Mouse (Mus musculus) lung, postnatal 0 days (tissue): ENCODE measurements around the gene Prkca.

Experiments used
- CTCF ChIP-seq: IDR thresholded peaks from 2 replicates; pipeline ENCODE4 v1.5.1; 2016; ENCODE audit warnings: antibody characterized with exemption, mild to moderate bottlenecking
- EP300 ChIP-seq: IDR thresholded peaks from 2 replicates; pipeline ENCODE4 v1.6.1; 2016; ENCODE audit warnings: antibody characterized with exemption, mild to moderate bottlenecking, control low read depth

DNA sequence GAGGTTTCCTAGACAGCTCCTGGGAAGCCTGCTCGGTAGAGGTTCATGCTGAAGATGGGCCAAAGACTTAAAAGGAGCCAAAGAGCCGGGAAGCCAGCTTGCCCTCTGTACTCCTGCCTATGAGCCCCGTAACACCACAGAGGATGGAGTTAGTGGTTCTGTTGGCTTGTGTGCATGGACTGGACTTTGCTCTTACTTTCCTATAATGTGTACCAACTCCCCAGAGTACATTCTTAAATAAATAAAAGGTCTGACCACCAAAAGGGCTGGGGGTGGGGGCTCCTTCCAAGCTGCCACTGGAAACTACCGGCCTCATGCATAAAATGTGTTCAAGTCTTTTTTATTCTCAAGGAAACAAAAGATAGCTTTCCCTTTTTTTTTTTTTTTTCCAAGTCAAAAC is 377.5 kb downstream of the Prkca start:
- no peak for TF ChIP-seq CTCF
- TF ChIP-seq EP300: no peak
